Mouse (Mus musculus): ENCODE results near the gene Krt16. TPM values are rescaled to one million over a fixed set of nuclear protein-coding genes. Genes with fewer than 3 reads are reported as not detected.
A peak's percentile ranks its signal among the peaks of the same experiment; 100 is the strongest.

Gene Krt16
- not detected in 2 replicates for polyA plus RNA-seq (2012; rRNA removed)

GRCm38 (mm10) chr11:100248852-100249465 lies at the start of gene Krt16:
Gene Krt16, minus strand, starts transcription at chr11:100248902.
- TF ChIP-seq POLR2A (IDR thresholded peaks at IDR 0.05; ENCODE audit: extremely low read depth, insufficient read depth, low read length) (no peak), CTCF (IDR thresholded peaks at IDR 0.05; ENCODE audit: extremely low read depth, insufficient read depth, low read length) (no peak)
- no peak within 1 kb of the TSS for H3K27ac ChIP-seq (ENCODE audit: insufficient read depth, low read length)
- H3K4me1 ChIP-seq (ENCODE audit: control insufficient read depth, insufficient read depth, low read length): no peaks in the 10 kb centered on the region
- H3K4me3 ChIP-seq (ENCODE audit: insufficient read depth, low read length): no peak within 1 kb of the TSS

- no peaks in the 10 kb centered on the region for H3K4me1 ChIP-seq (ENCODE audit: control insufficient read depth, insufficient read depth, low read length)
- H3K4me3 ChIP-seq (ENCODE audit: insufficient read depth, low read length): no peak overlapping the region
Observed at GRCm38 (mm10) chr11:100297801-100298200, 49.1 kb upstream of the Krt16 start.

GRCm38 (mm10) chr11:100295308-100295707 lies 46.6 kb upstream of the Krt16 start:
- no peaks in the 10 kb centered on the region for H3K4me1 ChIP-seq (ENCODE audit: control insufficient read depth, insufficient read depth, low read length)
- H3K27ac ChIP-seq (ENCODE audit: insufficient read depth, low read length): no peak overlapping the region
- no peak for TF ChIP-seq POLR2A (IDR thresholded peaks at IDR 0.05; ENCODE audit: extremely low read depth, insufficient read depth, low read length)
- TF ChIP-seq CTCF (IDR thresholded peaks at IDR 0.05; ENCODE audit: extremely low read depth, insufficient read depth, low read length): peak; percentile 100
- H3K4me3 ChIP-seq (ENCODE audit: insufficient read depth, low read length): no peak overlapping the region

More at GRCm38 (mm10) chr11:100297801-100298200, 49.1 kb upstream of the Krt16 start:
- no peak for TF ChIP-seq POLR2A (IDR thresholded peaks at IDR 0.05; ENCODE audit: extremely low read depth, insufficient read depth, low read length)
- peak; percentile 53 for TF ChIP-seq CTCF (IDR thresholded peaks at IDR 0.05; ENCODE audit: extremely low read depth, insufficient read depth, low read length)
- no peak overlapping the region for H3K27ac ChIP-seq (ENCODE audit: insufficient read depth, low read length)

- Histone ChIP-seq H3K4me3 (ENCODE audit: insufficient read depth, low read length) (no peak overlapping the region), H3K27ac (ENCODE audit: insufficient read depth, low read length) (no peak overlapping the region), H3K4me1 (ENCODE audit: control insufficient read depth, insufficient read depth, low read length) (no peaks in the 10 kb centered on the region)
- TF ChIP-seq CTCF (IDR thresholded peaks at IDR 0.05; ENCODE audit: extremely low read depth, insufficient read depth, low read length): no peak
- no peak for TF ChIP-seq POLR2A (IDR thresholded peaks at IDR 0.05; ENCODE audit: extremely low read depth, insufficient read depth, low read length)
Observed at GRCm38 (mm10) chr11:100292884-100293283, 44.2 kb upstream of the Krt16 start.

GRCm38 (mm10) chr11:100290235-100290634 lies 41.5 kb upstream of the Krt16 start:
- no peaks in the 10 kb centered on the region for H3K4me1 ChIP-seq (ENCODE audit: control insufficient read depth, insufficient read depth, low read length)
- H3K4me3 ChIP-seq (ENCODE audit: insufficient read depth, low read length): no peak overlapping the region
- TF ChIP-seq CTCF (IDR thresholded peaks at IDR 0.05; ENCODE audit: extremely low read depth, insufficient read depth, low read length): no peak
- TF ChIP-seq POLR2A (IDR thresholded peaks at IDR 0.05; ENCODE audit: extremely low read depth, insufficient read depth, low read length): no peak
- H3K27ac ChIP-seq (ENCODE audit: insufficient read depth, low read length): no peak overlapping the region

- Histone ChIP-seq H3K4me3 (ENCODE audit: insufficient read depth, low read length) (no peak overlapping the region), H3K4me1 (ENCODE audit: control insufficient read depth, insufficient read depth, low read length) (no peaks in the 10 kb centered on the region), H3K27ac (ENCODE audit: insufficient read depth, low read length) (no peak overlapping the region)
- TF ChIP-seq CTCF (IDR thresholded peaks at IDR 0.05; ENCODE audit: extremely low read depth, insufficient read depth, low read length) (no peak), POLR2A (IDR thresholded peaks at IDR 0.05; ENCODE audit: extremely low read depth, insufficient read depth, low read length) (no peak)
Observed at GRCm38 (mm10) chr11:100288942-100289341, 40.2 kb upstream of the Krt16 start.

- TF ChIP-seq CTCF (IDR thresholded peaks at IDR 0.05; ENCODE audit: extremely low read depth, insufficient read depth, low read length): no peak
- TF ChIP-seq POLR2A (IDR thresholded peaks at IDR 0.05; ENCODE audit: extremely low read depth, insufficient read depth, low read length): no peak
- H3K27ac ChIP-seq (ENCODE audit: insufficient read depth, low read length): no peak overlapping the region
- no peak overlapping the region for H3K4me3 ChIP-seq (ENCODE audit: insufficient read depth, low read length)
- H3K4me1 ChIP-seq (ENCODE audit: control insufficient read depth, insufficient read depth, low read length): no peaks in the 10 kb centered on the region
Observed at GRCm38 (mm10) chr11:100287024-100287423, 38.3 kb upstream of the Krt16 start.

- Histone ChIP-seq H3K27ac (ENCODE audit: insufficient read depth, low read length) (no peak overlapping the region), H3K4me3 (ENCODE audit: insufficient read depth, low read length) (no peak overlapping the region), H3K4me1 (ENCODE audit: control insufficient read depth, insufficient read depth, low read length) (no peaks in the 10 kb centered on the region)
- TF ChIP-seq CTCF (IDR thresholded peaks at IDR 0.05; ENCODE audit: extremely low read depth, insufficient read depth, low read length) (no peak), POLR2A (IDR thresholded peaks at IDR 0.05; ENCODE audit: extremely low read depth, insufficient read depth, low read length) (no peak)
Observed at GRCm38 (mm10) chr11:100284988-100285387, 36.3 kb upstream of the Krt16 start.

GRCm38 (mm10) chr11:100282549-100282948 lies 33.8 kb upstream of the Krt16 start:
- H3K27ac ChIP-seq (ENCODE audit: insufficient read depth, low read length): no peak overlapping the region
- TF ChIP-seq CTCF (IDR thresholded peaks at IDR 0.05; ENCODE audit: extremely low read depth, insufficient read depth, low read length) (peak; percentile 62), POLR2A (IDR thresholded peaks at IDR 0.05; ENCODE audit: extremely low read depth, insufficient read depth, low read length) (no peak)
- no peaks in the 10 kb centered on the region for H3K4me1 ChIP-seq (ENCODE audit: control insufficient read depth, insufficient read depth, low read length)

More at GRCm38 (mm10) chr11:100282549-100282948, 33.8 kb upstream of the Krt16 start:
- no peak overlapping the region for H3K4me3 ChIP-seq (ENCODE audit: insufficient read depth, low read length)
